Mouse (Mus musculus) megakaryocyte, embryonic 14.5 days (primary cell): ENCODE data around the gene Nrn1.

ENCODE experiments used
- FLI1 ChIP-seq: IDR thresholded peaks from 2 replicates; pipeline ENCODE4 v1.6.1; 2012; ENCODE audit warnings: low read length, inconsistent platforms, mixed read lengths
- GATA1 ChIP-seq: IDR thresholded peaks from 3 replicates; pipeline ENCODE4 v1.6.1; 2012; ENCODE audit warnings: mixed read lengths, low read length, inconsistent platforms, borderline replicate concordance

- TF ChIP-seq GATA1, result no peak
- TF ChIP-seq FLI1, result no peak
Measured at GRCm38 (mm10) chr13:36728509-36728908, 6.4 kb downstream of the Nrn1 start.
